Mouse (Mus musculus) forebrain, postnatal 0 days (tissue): ENCODE results near the gene Tmem110. TPM values are rescaled to one million over a fixed set of nuclear protein-coding genes. Genes with fewer than 3 reads are reported as not detected.

Source experiments
- ATAC-seq: fragments of 200-750 bp; cut with Nextera tagmentation; 2 replicates; pipeline ENCODE4 v1.8.0; 2017; ENCODE audit warnings: mild to moderate bottlenecking, moderate library complexity
- DNase-seq: peaks from one replicate; pipeline ENCODE4 v3.0.0-alpha.2; 2015
- H3K27ac ChIP-seq: fragments of 300-500 bp; sonication (generic); 2 replicates; pipeline ENCODE4 v1.5.1; 2014; ENCODE audit warnings: low read depth, mild to moderate bottlenecking, antibody characterized with exemption, low read length, moderate library complexity, mixed read lengths
- H3K27me3 ChIP-seq: fragments of 300-500 bp; sonication (generic); 2 replicates; pipeline ENCODE4 v1.6.1; 2014; ENCODE audit warnings: mild to moderate bottlenecking, low read length, mixed read lengths; ENCODE audit not compliant: insufficient read depth
- H3K36me3 ChIP-seq: fragments of 300-500 bp; sonication (generic); 2 replicates; pipeline ENCODE4 v1.6.1; 2014; ENCODE audit warnings: mild to moderate bottlenecking, moderate library complexity; ENCODE audit not compliant: insufficient read depth
- H3K4me1 ChIP-seq: fragments of 300-500 bp; sonication (generic); 2 replicates; pipeline ENCODE4 v1.6.1; 2014; ENCODE audit warnings: antibody characterized with exemption; ENCODE audit not compliant: insufficient read depth
- H3K4me2 ChIP-seq: fragments of 300-500 bp; sonication (generic); 2 replicates; pipeline ENCODE4 v1.6.1; 2014; ENCODE audit warnings: low read depth, mild to moderate bottlenecking, moderate library complexity
- H3K4me3 ChIP-seq: fragments of 300-500 bp; sonication (generic); 2 replicates; pipeline ENCODE4 v1.5.1; 2014; ENCODE audit warnings: low read depth, low read length, mixed read lengths
- H3K9ac ChIP-seq: fragments of 300-500 bp; sonication (generic); 2 replicates; pipeline ENCODE4 v1.6.1; 2014; ENCODE audit warnings: mild to moderate bottlenecking
- H3K9me3 ChIP-seq: fragments of 300-500 bp; sonication (generic); 2 replicates; pipeline ENCODE4 v1.6.1; 2016; ENCODE audit warnings: low read length
- CTCF ChIP-seq: sonication (generic); IDR thresholded peaks from 2 replicates; pipeline ENCODE4 v1.5.1; 2016; ENCODE audit warnings: antibody characterized with exemption, control low read depth, low read depth
- WGBS: fragments of 180-500 bp; shearing (Covaris S2); extraction: QIAGEN DNeasy Blood & Tissue Kit; methylation state at CpG from one replicate; pipeline ENCODE4 v1.1.7; 2014; 5-methylcytosine and 5-hydroxymethylcytosine counted together
- polyA plus RNA-seq: library from polyadenylated mRNA; unstranded; fragments of >200 nt; fragmentation: Nextera tagmentation; extraction: Ambion mirVana; gene quantifications from 2 replicates; pipeline ENCODE4 v1.2.1, GENCODE M21; 2015
- total RNA-seq: library from RNA; depleted of rRNA; stranded (reverse); fragments of >200 nt; gene quantifications from 2 replicates; pipeline ENCODE4 v1.2.3, GENCODE M21; 2014

Tmem110 gene
- total and polyA plus RNA-seq, 2 experiments from 2014 or later = 12.0 to 19.0 TPM

- H3K36me3 ChIP-seq = no peaks in the 10 kb centered on the region
- no peak for TF ChIP-seq CTCF
- ATAC-seq = no peak
- DNase-seq = no peak
- no peak overlapping the region for H3K9ac ChIP-seq
- WGBS = 74% methylated on average over 3 of the region's 3 CpGs
- H3K4me2 ChIP-seq = no peak overlapping the region
- H3K4me1 ChIP-seq = no peaks in the 10 kb centered on the region
- no peak overlapping the region for H3K4me3 ChIP-seq
- H3K27me3 ChIP-seq = no peaks in the 10 kb centered on the region
- no peak overlapping the region for H3K27ac ChIP-seq
- H3K9me3 ChIP-seq = no peaks in the 10 kb centered on the region
Observed at GRCm38 (mm10) chr14:30903036-30903435, 77.6 kb downstream of the Tmem110 start.

- TF ChIP-seq CTCF = no peak
- no peak overlapping the region for H3K4me3 ChIP-seq
- H3K4me1 ChIP-seq = no peaks in the 10 kb centered on the region
- no peak overlapping the region for H3K27ac ChIP-seq
- ATAC-seq (no peak), DNase-seq (no peak)
- 86% methylated on average over 8 of the region's 8 CpGs for WGBS
- H3K27me3 ChIP-seq = no peaks in the 10 kb centered on the region
- no peaks in the 10 kb centered on the region for H3K36me3 ChIP-seq
- no peak overlapping the region for H3K4me2 ChIP-seq
- H3K9ac ChIP-seq = no peak overlapping the region
- no peaks in the 10 kb centered on the region for H3K9me3 ChIP-seq
Observed at GRCm38 (mm10) chr14:30904307-30904706, 78.9 kb downstream of the Tmem110 start.

GRCm38 (mm10) chr14:30906001-30906400, 80.6 kb downstream of the Tmem110 start:
- ATAC-seq = no peak
- DNase-seq = no peak
- H3K4me2 ChIP-seq = no peak overlapping the region
- H3K27me3 ChIP-seq = no peaks in the 10 kb centered on the region
- no peak overlapping the region for H3K4me3 ChIP-seq
- no peak overlapping the region for H3K9ac ChIP-seq
- TF ChIP-seq CTCF = no peak
- H3K27ac ChIP-seq = no peak overlapping the region
- H3K36me3 ChIP-seq = no peaks in the 10 kb centered on the region
- H3K9me3 ChIP-seq = no peaks in the 10 kb centered on the region
- 95% methylated on average over 6 of the region's 6 CpGs for WGBS
- H3K4me1 ChIP-seq = no peaks in the 10 kb centered on the region

DNA sequence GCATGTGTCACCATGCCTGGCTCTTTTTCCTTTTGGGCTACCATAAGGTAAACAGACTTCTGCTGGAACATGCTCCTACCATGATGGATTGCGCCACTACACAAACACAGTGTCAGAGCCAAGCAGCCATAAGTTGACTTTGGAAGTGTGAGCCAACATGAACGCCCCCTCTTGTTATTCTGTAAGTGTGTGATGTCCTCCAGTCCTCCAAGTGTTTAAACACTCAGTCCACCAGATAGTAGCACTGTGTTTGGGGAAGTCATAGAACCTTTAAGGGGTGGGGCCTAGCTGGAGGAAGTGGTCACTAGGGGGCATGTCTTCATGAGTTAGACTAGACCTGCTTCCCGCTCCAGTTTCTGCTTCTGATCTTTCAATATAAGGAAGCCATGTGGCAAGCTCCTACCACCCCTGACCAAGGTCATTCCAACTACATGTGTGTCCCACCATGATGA, 82.5 kb downstream of the Tmem110 start:
- Histone ChIP-seq H3K4me1 (no peaks in the 10 kb centered on the region), H3K9ac (no peak overlapping the region), H3K9me3 (no peaks in the 10 kb centered on the region), H3K4me3 (no peak overlapping the region), H3K27me3 (no peaks in the 10 kb centered on the region), H3K36me3 (no peaks in the 10 kb centered on the region), H3K27ac (no peak overlapping the region), H3K4me2 (no peak overlapping the region)
- WGBS = 74% methylated on average over 3 of the region's 3 CpGs
- DNase-seq (no peak), ATAC-seq (0 out of 2 replicates have a peak, but pooled peaks have one; percentile 10)
- no peak for TF ChIP-seq CTCF

GRCm38 (mm10) chr14:30911141-30911540, 85.8 kb downstream of the Tmem110 start:
- WGBS = 92% methylated on average over 8 of the region's 8 CpGs
- DNase-seq (no peak), ATAC-seq (no peak)
- Histone ChIP-seq H3K36me3 (no peaks in the 10 kb centered on the region), H3K9ac (no peak overlapping the region), H3K4me1 (no peaks in the 10 kb centered on the region), H3K27ac (no peak overlapping the region), H3K4me3 (no peak overlapping the region), H3K4me2 (no peak overlapping the region), H3K27me3 (no peaks in the 10 kb centered on the region), H3K9me3 (no peaks in the 10 kb centered on the region)
- no peak for TF ChIP-seq CTCF

DNA sequence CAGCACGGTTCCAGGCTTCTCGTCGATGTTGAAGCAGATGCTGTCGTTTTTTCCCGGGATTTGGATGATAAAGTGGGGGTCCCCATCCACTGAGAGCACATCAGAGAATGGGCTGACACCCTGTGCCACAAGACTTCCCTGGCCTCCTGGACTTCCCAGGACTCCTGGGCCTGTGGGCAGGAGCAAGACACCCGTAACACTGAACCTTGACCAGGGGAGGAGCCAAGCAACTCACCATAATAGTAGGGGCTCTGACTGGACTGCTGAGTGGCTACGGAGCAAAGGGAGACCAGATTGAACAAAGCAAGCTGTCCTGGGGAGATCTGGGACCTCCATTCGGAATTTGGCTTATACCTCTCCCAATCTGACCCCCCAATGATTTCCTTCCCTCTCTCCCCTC, 87.3 kb downstream of the Tmem110 start:
- Histone ChIP-seq H3K9ac (no peak overlapping the region), H3K27me3 (no peaks in the 10 kb centered on the region), H3K27ac (no peak overlapping the region), H3K9me3 (no peaks in the 10 kb centered on the region), H3K4me2 (no peak overlapping the region), H3K4me1 (no peaks in the 10 kb centered on the region), H3K4me3 (no peak overlapping the region), H3K36me3 (no peaks in the 10 kb centered on the region)
- TF ChIP-seq CTCF = no peak
- ATAC-seq = no peak
- WGBS = 79% methylated on average over 8 of the region's 8 CpGs
- no peak for DNase-seq

- no peak for DNase-seq
- Histone ChIP-seq H3K4me1 (no peaks in the 10 kb centered on the region), H3K4me2 (no peak overlapping the region), H3K36me3 (no peaks in the 10 kb centered on the region), H3K27ac (no peak overlapping the region), H3K9ac (no peak overlapping the region), H3K9me3 (no peaks in the 10 kb centered on the region), H3K27me3 (no peaks in the 10 kb centered on the region), H3K4me3 (no peak overlapping the region)
- ATAC-seq = no peak
- TF ChIP-seq CTCF = no peak
- 70% methylated on average over 5 of the region's 5 CpGs for WGBS
Observed at GRCm38 (mm10) chr14:30913404-30913803, 88.0 kb downstream of the Tmem110 start.

DNA sequence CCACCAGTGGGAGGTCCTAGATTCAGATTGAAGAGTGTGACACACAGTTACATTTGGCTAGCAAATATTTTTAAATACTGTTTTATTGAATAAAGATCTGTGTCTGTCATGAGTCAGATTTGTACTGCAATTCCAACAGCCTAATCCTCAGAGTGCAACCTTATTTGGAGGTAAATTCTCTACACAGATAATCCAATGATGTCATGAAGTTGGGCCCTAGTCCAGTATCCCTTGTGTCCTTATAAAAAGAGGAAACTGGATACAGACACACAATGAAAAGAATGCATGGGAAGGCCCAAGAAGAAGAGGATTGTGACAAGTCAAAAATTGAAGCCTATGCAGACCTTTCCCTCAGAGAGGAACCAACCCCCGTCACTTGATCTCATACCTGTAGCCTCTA, 91.1 kb downstream of the Tmem110 start:
- Histone ChIP-seq H3K4me1 (no peaks in the 10 kb centered on the region), H3K9me3 (no peaks in the 10 kb centered on the region), H3K4me3 (no peak overlapping the region), H3K4me2 (no peak overlapping the region), H3K27ac (no peak overlapping the region), H3K9ac (no peak overlapping the region), H3K27me3 (no peaks in the 10 kb centered on the region), H3K36me3 (no peaks in the 10 kb centered on the region)
- ATAC-seq (no peak), DNase-seq (no peak)
- no peak for TF ChIP-seq CTCF
- 79% methylated on average over 1 of the region's 1 CpGs for WGBS
